Mouse (Mus musculus): ENCODE data around the gene Slit3.

Gene Slit3

GRCm38 (mm10) chr11:35693625-35694024 lies 572.6 kb downstream of the Slit3 start:
- no peak for DNase-seq (ENCODE audit: low spot score)

- DNase-seq (ENCODE audit: low spot score): no peak
Observed at GRCm38 (mm10) chr11:35697476-35697875, 576.5 kb downstream of the Slit3 start.

- DNase-seq (ENCODE audit: low spot score): no peak
Observed at GRCm38 (mm10) chr11:35698901-35699300, 577.9 kb downstream of the Slit3 start.

GRCm38 (mm10) chr11:35703471-35703870 lies 582.4 kb downstream of the Slit3 start:
- no peak for DNase-seq (ENCODE audit: low spot score)

GRCm38 (mm10) chr11:35704381-35704780 lies 583.4 kb downstream of the Slit3 start:
- no peak for DNase-seq (ENCODE audit: low spot score)

GRCm38 (mm10) chr11:35704927-35705326 lies 583.9 kb downstream of the Slit3 start:
- no peak for DNase-seq (ENCODE audit: low spot score)

GRCm38 (mm10) chr11:35707431-35707830 lies 586.4 kb downstream of the Slit3 start:
- DNase-seq (ENCODE audit: low spot score): no peak

- DNase-seq (ENCODE audit: low spot score): no peak
Observed at GRCm38 (mm10) chr11:35711314-35711713, 590.3 kb downstream of the Slit3 start.

- no peak for DNase-seq (ENCODE audit: low spot score)
Observed at GRCm38 (mm10) chr11:35718881-35719280, 597.9 kb downstream of the Slit3 start.

- DNase-seq (ENCODE audit: low spot score): no peak
Observed at GRCm38 (mm10) chr11:35723876-35724275, 602.9 kb downstream of the Slit3 start.

- DNase-seq (ENCODE audit: low spot score): no peak
Observed at GRCm38 (mm10) chr11:35726341-35726846, 605.4 kb downstream of the Slit3 start.

GRCm38 (mm10) chr11:35728200-35728599 lies 607.2 kb downstream of the Slit3 start:
- no peak for DNase-seq (ENCODE audit: low spot score)

GRCm38 (mm10) chr11:35729186-35729585 lies 608.2 kb downstream of the Slit3 start:
- DNase-seq (ENCODE audit: low spot score): no peak

- no peak for DNase-seq (ENCODE audit: low spot score)
Observed at GRCm38 (mm10) chr11:35732366-35732765, 611.3 kb downstream of the Slit3 start.

GRCm38 (mm10) chr11:35736817-35737216 lies 615.8 kb downstream of the Slit3 start:
- DNase-seq (ENCODE audit: low spot score): no peak

GRCm38 (mm10) chr11:35737262-35737661 lies 616.2 kb downstream of the Slit3 start:
- DNase-seq (ENCODE audit: low spot score): no peak

GRCm38 (mm10) chr11:35738102-35738501 lies 617.1 kb downstream of the Slit3 start:
- DNase-seq (ENCODE audit: low spot score): no peak

GRCm38 (mm10) chr11:35743586-35743985 lies 622.6 kb downstream of the Slit3 start:
- DNase-seq (ENCODE audit: low spot score): no peak

GRCm38 (mm10) chr11:35744571-35744970 lies 623.5 kb downstream of the Slit3 start:
- DNase-seq (ENCODE audit: low spot score): no peak

GRCm38 (mm10) chr11:35750578-35750977 lies 629.6 kb downstream of the Slit3 start:
- no peak for DNase-seq (ENCODE audit: low spot score)

- DNase-seq (ENCODE audit: low spot score): no peak
Observed at GRCm38 (mm10) chr11:35754906-35755418, 633.9 kb downstream of the Slit3 start.

- DNase-seq (ENCODE audit: low spot score): no peak
Observed at GRCm38 (mm10) chr11:35755546-35755945, 634.5 kb downstream of the Slit3 start.

GRCm38 (mm10) chr11:35756411-35757303 lies 635.6 kb downstream of the Slit3 start:
- no peak for DNase-seq (ENCODE audit: low spot score)

Measured in T-cell, adult 2 months (primary cell).